Mouse (Mus musculus) heart, postnatal 0 days (tissue): ENCODE data around the gene Lpxn. TPM values are rescaled to one million over a fixed set of nuclear protein-coding genes. Genes with fewer than 3 reads are reported as not detected.

ENCODE experiments used
- ATAC-seq: fragments of 200-750 bp; cut with Nextera tagmentation; 2 replicates; pipeline ENCODE4 v1.8.0; 2017; ENCODE audit warnings: low read depth, moderate number of reproducible peaks, moderate library complexity; ENCODE audit not compliant: insufficient read depth
- DNase-seq: peaks from one replicate; pipeline ENCODE4 v3.0.0-alpha.2; 2016; ENCODE audit warnings: low spot score
- H3K27ac ChIP-seq: fragments of 300-500 bp; sonication (generic); 2 replicates; pipeline ENCODE4 v1.5.1; 2014; ENCODE audit warnings: low read depth, mild to moderate bottlenecking
- H3K27me3 ChIP-seq: fragments of 300-500 bp; sonication (generic); 2 replicates; pipeline ENCODE4 v1.6.1; 2014; ENCODE audit warnings: low read length, mixed read lengths; ENCODE audit not compliant: control insufficient read depth, insufficient read depth
- H3K36me3 ChIP-seq: fragments of 300-500 bp; sonication (generic); replicated peaks from 2 replicates; pipeline ENCODE4 v1.6.1; 2014; ENCODE audit warnings: low read length, mixed read lengths; ENCODE audit not compliant: control insufficient read depth, insufficient read depth
- H3K4me1 ChIP-seq: fragments of 300-500 bp; sonication (generic); 2 replicates; pipeline ENCODE4 v1.6.1; 2014; ENCODE audit warnings: antibody characterized with exemption; ENCODE audit not compliant: control insufficient read depth, insufficient read depth
- H3K4me2 ChIP-seq: fragments of 300-500 bp; sonication (generic); 2 replicates; pipeline ENCODE4 v1.6.1; 2014; ENCODE audit warnings: low read depth, mild to moderate bottlenecking, low read length, moderate library complexity
- H3K4me3 ChIP-seq: fragments of 300-500 bp; sonication (generic); 2 replicates; pipeline ENCODE4 v1.5.1; 2014; ENCODE audit warnings: low read depth, low read length
- H3K9ac ChIP-seq: fragments of 300-500 bp; sonication (generic); replicated peaks from 2 replicates; pipeline ENCODE4 v1.6.1; 2014; ENCODE audit warnings: low read depth, low read length, mixed read lengths
- H3K9me3 ChIP-seq: fragments of 300-500 bp; sonication (generic); replicated peaks from 2 replicates; pipeline ENCODE4 v1.6.1; 2016; ENCODE audit warnings: low read length; ENCODE audit not compliant: control insufficient read depth
- CTCF ChIP-seq: IDR thresholded peaks from 2 replicates; pipeline ENCODE4 v1.5.1; 2016; ENCODE audit warnings: antibody characterized with exemption, control low read depth, low read depth
- EP300 ChIP-seq: IDR thresholded peaks from 2 replicates; pipeline ENCODE4 v1.6.1; 2016; ENCODE audit warnings: antibody characterized with exemption, low read depth
- WGBS: fragments of 180-500 bp; shearing (Covaris S2); extraction: QIAGEN DNeasy Blood & Tissue Kit; methylation state at CpG from one replicate; pipeline ENCODE4 v1.1.7; 2014; 5-methylcytosine and 5-hydroxymethylcytosine counted together
- polyA plus RNA-seq: library from polyadenylated mRNA; unstranded; fragments of >200 nt; fragmentation: Nextera tagmentation; extraction: Ambion mirVana; gene quantifications from 2 replicates; pipeline ENCODE4 v1.2.1, GENCODE M21; 2015
- total RNA-seq: library from RNA; depleted of rRNA; stranded (reverse); fragments of >200 nt; gene quantifications from 2 replicates; pipeline ENCODE4 v1.2.3, GENCODE M21; 2014; ENCODE audit warnings: low replicate concordance

Lpxn gene
- total and polyA plus RNA-seq, 2 experiments from 2014 or later: 0.89 to 1.3 TPM

DNA sequence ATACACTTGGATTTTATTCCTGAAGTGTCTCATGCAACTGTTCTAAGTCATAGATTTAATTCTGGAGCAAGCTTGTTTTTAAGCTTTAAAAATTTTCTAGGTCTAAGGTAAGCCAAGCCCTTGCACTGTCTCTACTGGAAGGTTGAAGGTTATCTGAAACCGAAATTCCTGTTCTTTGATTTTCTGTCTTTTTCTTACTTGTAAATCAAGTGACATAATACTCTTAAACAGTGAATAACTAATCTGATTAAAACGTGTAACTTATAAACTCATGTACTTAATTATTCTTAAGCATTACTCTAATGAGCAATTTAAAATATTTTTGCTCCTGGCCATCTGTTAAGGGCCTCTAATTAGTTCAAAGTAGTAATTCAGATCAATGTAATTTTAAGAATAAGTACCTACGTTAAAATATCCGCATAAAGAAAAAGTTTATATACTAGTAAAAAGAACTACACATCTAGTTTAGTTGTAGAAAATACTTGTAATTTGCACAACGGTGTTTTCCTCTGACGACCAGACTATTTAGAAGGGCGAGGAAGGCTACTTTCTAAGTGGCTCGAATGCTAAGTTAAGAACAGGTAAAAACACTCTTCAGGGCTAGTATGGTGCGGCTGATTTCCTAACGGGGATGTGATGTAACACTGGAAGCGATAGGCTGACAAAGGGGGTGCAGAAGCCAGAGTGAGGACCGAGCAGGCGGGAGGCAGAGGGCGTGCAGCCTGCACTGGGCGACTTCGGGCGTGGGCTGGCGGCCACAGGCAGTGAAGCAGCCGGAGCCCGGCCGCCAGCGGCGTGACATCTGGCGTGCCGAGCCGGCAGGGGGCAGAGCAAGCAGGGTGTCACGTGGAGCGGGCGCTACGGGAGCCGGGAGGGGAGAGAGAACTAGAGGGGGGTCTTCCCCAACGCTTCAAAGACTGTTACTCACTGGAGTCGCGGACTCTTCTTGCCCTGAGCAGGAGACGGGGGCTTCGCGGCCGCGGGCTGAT, 1.6 kb upstream of the Lpxn start:
- DNase-seq: peak; percentile 89
- Histone ChIP-seq H3K27me3 (no peaks in the 10 kb centered on the region), H3K4me3 (peak overlapping the region; percentile 99), H3K9ac (peak overlapping the region; percentile 100), H3K9me3 (no peaks in the 10 kb centered on the region), H3K36me3 (no peaks in the 10 kb centered on the region), H3K4me1 (peaks cover 14% of the 10 kb centered on the region), H3K27ac (peak overlapping the region; percentile 100), H3K4me2 (peak overlapping the region; percentile 79)
- TF ChIP-seq CTCF: peak; percentile 82
- TF ChIP-seq EP300: peak; percentile 67; the same call in 1 of the 2 replicates
- under 1% methylated on average over 31 of the region's 39 CpGs for WGBS
- peak; percentile 53 for ATAC-seq

DNA sequence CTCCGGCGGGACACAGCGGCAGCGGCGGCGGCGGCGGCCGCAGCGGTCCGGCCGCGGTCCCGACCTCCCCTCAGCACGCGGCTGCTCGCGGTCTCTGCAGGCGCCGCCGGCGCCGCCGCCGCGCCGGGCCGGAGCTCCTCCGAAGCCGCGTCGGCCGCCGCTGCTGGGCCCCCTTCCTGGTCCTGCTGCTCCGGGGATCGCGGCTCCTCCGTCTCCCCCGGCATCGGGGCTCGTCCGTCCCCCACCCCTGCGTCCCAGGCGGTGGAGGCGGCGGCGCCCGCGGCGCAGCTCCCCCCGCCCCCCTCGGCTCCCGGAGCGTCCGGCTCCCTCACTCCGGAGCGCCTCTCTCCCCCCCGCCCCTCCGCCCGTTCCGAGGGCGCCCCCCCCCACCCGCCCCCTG, 883 bp upstream of the Lpxn start:
- Histone ChIP-seq H3K4me3 (peak overlapping the region; percentile 99), H3K27ac (peak overlapping the region; percentile 100), H3K27me3 (no peaks in the 10 kb centered on the region), H3K36me3 (no peaks in the 10 kb centered on the region), H3K4me2 (peak overlapping the region; percentile 79), H3K9ac (peak overlapping the region; percentile 100), H3K4me1 (peaks cover 14% of the 10 kb centered on the region), H3K9me3 (no peaks in the 10 kb centered on the region)
- WGBS: 0% methylated on average over 30 of the region's 63 CpGs
- no peak for ATAC-seq
- TF ChIP-seq EP300: no peak
- no peak for TF ChIP-seq CTCF
- no peak for DNase-seq

DNA sequence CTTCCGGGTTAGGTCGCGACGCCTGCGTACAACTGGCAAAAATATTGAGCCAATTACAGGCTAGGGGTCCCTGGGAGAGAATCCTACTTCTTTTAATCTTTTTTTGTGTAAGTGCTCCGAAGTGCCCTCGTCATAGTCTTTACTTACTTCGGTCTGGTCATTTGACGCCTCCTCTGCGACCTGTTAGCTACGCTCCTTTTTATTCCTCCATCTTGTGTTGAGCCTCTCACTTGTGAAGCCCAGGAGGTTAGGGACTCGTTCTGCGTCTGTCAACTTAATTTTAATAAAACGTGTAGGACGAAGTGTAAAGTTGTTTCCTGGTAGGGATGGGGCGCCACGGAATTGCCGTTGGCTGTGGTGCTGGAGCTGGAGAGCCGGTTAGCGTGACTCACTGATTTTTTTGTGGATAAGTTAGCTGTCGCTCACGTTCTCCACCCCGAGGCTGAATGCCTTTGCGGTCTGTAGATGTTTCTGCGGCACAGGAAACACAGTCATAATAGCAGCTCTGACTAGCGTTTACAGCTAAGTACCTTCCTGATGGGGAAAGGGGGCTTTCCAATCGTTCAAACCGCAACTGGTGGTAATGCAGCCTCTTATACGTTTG, 437 bp downstream of the Lpxn start:
- Histone ChIP-seq H3K9me3 (no peaks in the 10 kb centered on the region), H3K27me3 (no peaks in the 10 kb centered on the region), H3K9ac (peak overlapping the region; percentile 98), H3K4me2 (peak overlapping the region; percentile 97), H3K36me3 (no peaks in the 10 kb centered on the region), H3K4me3 (peak overlapping the region; percentile 99), H3K4me1 (peaks cover 10% of the 10 kb centered on the region), H3K27ac (peak overlapping the region; percentile 100)
- WGBS: 0% methylated on average over 29 of the region's 29 CpGs
- TF ChIP-seq CTCF (no peak), EP300 (no peak)
- DNase-seq (peak; percentile 73), ATAC-seq (no peak)

DNA sequence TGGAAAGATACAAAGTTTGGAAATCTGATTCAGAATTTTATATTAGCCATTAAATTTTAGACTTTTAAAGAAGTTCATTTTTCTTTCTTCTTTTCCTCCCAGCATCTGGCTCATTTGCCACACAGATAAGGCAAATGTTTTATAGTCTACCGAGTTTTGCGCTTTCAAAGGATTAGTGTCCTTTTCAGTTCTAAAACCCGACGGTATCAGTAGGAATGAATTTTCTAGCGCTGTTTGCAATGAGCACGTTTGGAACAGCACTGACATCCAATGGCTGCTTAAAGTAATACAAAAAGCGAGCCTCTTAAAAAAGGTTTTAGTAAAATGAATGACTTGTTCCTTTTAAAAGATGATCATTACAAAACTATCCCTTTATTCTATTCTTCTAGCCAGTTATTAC, 1.1 kb downstream of the Lpxn start:
- peak overlapping the region; percentile 100 for H3K27ac ChIP-seq
- 2% methylated on average over 7 of the region's 7 CpGs for WGBS
- ATAC-seq: no peak

DNA sequence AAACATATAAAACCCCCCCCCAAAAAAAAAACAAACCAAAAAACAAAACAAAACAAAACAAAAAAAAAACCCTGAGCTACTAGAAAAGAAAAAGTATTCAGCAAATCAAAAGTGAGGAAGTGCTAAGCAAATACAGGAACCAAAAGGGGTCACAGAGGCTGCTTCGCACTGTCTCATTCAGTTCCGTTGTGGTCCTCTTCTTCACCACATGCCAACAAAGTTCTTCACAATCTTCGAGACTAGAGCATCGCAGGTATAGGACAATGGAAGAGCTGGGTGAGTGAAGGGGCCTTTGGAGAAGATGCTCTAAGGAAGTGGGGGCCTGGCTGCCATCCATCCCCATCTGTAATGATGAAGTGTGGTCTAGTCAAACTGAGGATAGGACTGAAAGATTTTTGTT, 2.4 kb downstream of the Lpxn start:
- no peaks in the 10 kb centered on the region for H3K27me3 ChIP-seq
- TF ChIP-seq EP300 (no peak), CTCF (no peak)
- DNase-seq (no peak), ATAC-seq (no peak)
- no peaks in the 10 kb centered on the region for H3K36me3 ChIP-seq
- H3K9ac ChIP-seq: no peak overlapping the region
- H3K4me1 ChIP-seq: no peaks in the 10 kb centered on the region
- WGBS: 61% methylated on average over 4 of the region's 4 CpGs
- peak overlapping the region; percentile 12; the same call in 1 of the 2 replicates for H3K27ac ChIP-seq
- no peak overlapping the region; the same call in 1 of the 2 replicates for H3K4me3 ChIP-seq
- H3K9me3 ChIP-seq: no peaks in the 10 kb centered on the region
- no peak overlapping the region for H3K4me2 ChIP-seq

More for the DNA sequence above, 1.1 kb downstream of the Lpxn start:
- Histone ChIP-seq H3K9me3 (no peaks in the 10 kb centered on the region), H3K9ac (peak overlapping the region; percentile 98), H3K36me3 (no peaks in the 10 kb centered on the region), H3K4me2 (peak overlapping the region; percentile 97), H3K4me3 (peak overlapping the region; percentile 99), H3K4me1 (peaks cover 6% of the 10 kb centered on the region), H3K27me3 (no peaks in the 10 kb centered on the region)
- DNase-seq: peak; percentile 77
- TF ChIP-seq CTCF: peak; percentile 56
- TF ChIP-seq EP300: 0 out of 2 replicates have a peak, but pooled peaks have one; percentile 33
